Mouse (Mus musculus) forebrain, postnatal 0 days (tissue): ENCODE results near the gene Trpm3. TPM values are rescaled to one million over a fixed set of nuclear protein-coding genes. Genes with fewer than 3 reads are reported as not detected.

Experiments used
- ATAC-seq: fragments of 200-750 bp; cut with Nextera tagmentation; 2 replicates; pipeline ENCODE4 v1.8.0; 2017; ENCODE audit warnings: mild to moderate bottlenecking, moderate library complexity
- DNase-seq: peaks from one replicate; pipeline ENCODE4 v3.0.0-alpha.2; 2015
- H3K27ac ChIP-seq: fragments of 300-500 bp; sonication (generic); 2 replicates; pipeline ENCODE4 v1.5.1; 2014; ENCODE audit warnings: low read depth, mild to moderate bottlenecking, antibody characterized with exemption, low read length, moderate library complexity, mixed read lengths
- H3K27me3 ChIP-seq: fragments of 300-500 bp; sonication (generic); 2 replicates; pipeline ENCODE4 v1.6.1; 2014; ENCODE audit warnings: mild to moderate bottlenecking, low read length, mixed read lengths; ENCODE audit not compliant: insufficient read depth
- H3K36me3 ChIP-seq: fragments of 300-500 bp; sonication (generic); 2 replicates; pipeline ENCODE4 v1.6.1; 2014; ENCODE audit warnings: mild to moderate bottlenecking, moderate library complexity; ENCODE audit not compliant: insufficient read depth
- H3K4me1 ChIP-seq: fragments of 300-500 bp; sonication (generic); 2 replicates; pipeline ENCODE4 v1.6.1; 2014; ENCODE audit warnings: antibody characterized with exemption; ENCODE audit not compliant: insufficient read depth
- H3K4me2 ChIP-seq: fragments of 300-500 bp; sonication (generic); 2 replicates; pipeline ENCODE4 v1.6.1; 2014; ENCODE audit warnings: low read depth, mild to moderate bottlenecking, moderate library complexity
- H3K4me3 ChIP-seq: fragments of 300-500 bp; sonication (generic); 2 replicates; pipeline ENCODE4 v1.5.1; 2014; ENCODE audit warnings: low read depth, low read length, mixed read lengths
- H3K9ac ChIP-seq: fragments of 300-500 bp; sonication (generic); 2 replicates; pipeline ENCODE4 v1.6.1; 2014; ENCODE audit warnings: mild to moderate bottlenecking
- H3K9me3 ChIP-seq: fragments of 300-500 bp; sonication (generic); 2 replicates; pipeline ENCODE4 v1.6.1; 2016; ENCODE audit warnings: low read length
- CTCF ChIP-seq: sonication (generic); IDR thresholded peaks from 2 replicates; pipeline ENCODE4 v1.5.1; 2016; ENCODE audit warnings: antibody characterized with exemption, control low read depth, low read depth
- WGBS: fragments of 180-500 bp; shearing (Covaris S2); extraction: QIAGEN DNeasy Blood & Tissue Kit; methylation state at CpG from one replicate; pipeline ENCODE4 v1.1.7; 2014; 5-methylcytosine and 5-hydroxymethylcytosine counted together
- polyA plus RNA-seq: library from polyadenylated mRNA; unstranded; fragments of >200 nt; fragmentation: Nextera tagmentation; extraction: Ambion mirVana; gene quantifications from 2 replicates; pipeline ENCODE4 v1.2.1, GENCODE M21; 2015
- total RNA-seq: library from RNA; depleted of rRNA; stranded (reverse); fragments of >200 nt; gene quantifications from 2 replicates; pipeline ENCODE4 v1.2.3, GENCODE M21; 2014

Trpm3 gene
- total and polyA plus RNA-seq, 2 experiments from 2014 or later, result 25.6 to 39.7 TPM

DNA sequence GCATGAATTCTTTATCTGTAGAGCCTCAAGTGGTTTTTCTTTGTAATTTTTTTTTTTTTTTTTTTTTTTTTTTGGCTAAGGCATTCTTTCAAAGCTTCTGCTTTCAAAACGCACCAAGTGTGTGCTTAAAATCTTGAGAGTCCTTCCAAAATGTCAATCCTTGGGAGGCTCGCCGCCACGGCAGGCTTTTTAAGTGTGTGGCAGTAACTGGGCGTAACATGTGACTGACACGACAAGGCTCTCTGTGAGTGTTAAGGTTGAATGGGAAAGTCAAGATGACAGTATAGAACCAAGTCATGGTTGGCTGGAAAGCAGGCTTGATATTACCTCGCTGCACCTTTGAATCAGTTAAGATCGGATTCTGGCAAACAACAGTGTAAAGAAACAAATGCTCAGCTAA, 200.1 kb downstream of the Trpm3 start:
- Histone ChIP-seq H3K4me1 (0 out of 2 replicates have a peak, but pooled peaks cover 6% of the 10 kb centered on the region), H3K27me3 (no peaks in the 10 kb centered on the region), H3K4me2 (no peak overlapping the region), H3K9me3 (no peaks in the 10 kb centered on the region), H3K36me3 (no peaks in the 10 kb centered on the region), H3K27ac (no peak overlapping the region), H3K9ac (no peak overlapping the region), H3K4me3 (no peak overlapping the region)
- no peak for TF ChIP-seq CTCF
- DNase-seq (peak; percentile 25), ATAC-seq (no peak)
- WGBS, result 53% methylated on average over 8 of the region's 8 CpGs

DNA sequence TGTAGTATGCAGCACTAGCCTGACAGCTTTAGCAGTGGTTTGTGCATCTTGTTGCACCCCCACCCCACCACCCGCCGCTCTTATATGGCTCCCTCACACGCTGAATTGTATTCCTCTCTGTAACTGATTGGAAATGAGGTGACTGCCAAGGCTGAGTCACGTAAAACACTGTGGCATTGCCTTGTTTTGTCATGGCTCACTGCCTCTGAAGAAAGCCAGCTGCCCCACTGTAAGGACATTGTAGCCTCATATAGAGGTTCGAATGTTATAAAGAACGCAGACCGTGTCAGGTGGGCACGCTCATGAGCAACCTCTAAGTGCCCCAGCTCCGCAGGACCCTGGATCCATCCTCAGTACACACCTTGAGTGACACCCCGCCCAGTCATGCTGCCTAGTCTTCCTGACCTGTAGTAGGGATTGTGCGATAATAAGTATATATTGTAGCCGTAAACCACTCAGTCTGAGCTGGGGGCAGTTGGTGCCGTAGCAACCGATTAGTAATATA, 215.2 kb downstream of the Trpm3 start:
- Histone ChIP-seq H3K9me3 (no peaks in the 10 kb centered on the region), H3K9ac (no peak overlapping the region), H3K4me3 (no peak overlapping the region), H3K27ac (no peak overlapping the region), H3K27me3 (no peaks in the 10 kb centered on the region), H3K36me3 (no peaks in the 10 kb centered on the region), H3K4me1 (no peaks in the 10 kb centered on the region), H3K4me2 (peak overlapping the region; percentile 10)
- 52% methylated on average over 14 of the region's 14 CpGs for WGBS
- DNase-seq (peak; percentile 21), ATAC-seq (peak; percentile 47)
- TF ChIP-seq CTCF, result no peak

DNA sequence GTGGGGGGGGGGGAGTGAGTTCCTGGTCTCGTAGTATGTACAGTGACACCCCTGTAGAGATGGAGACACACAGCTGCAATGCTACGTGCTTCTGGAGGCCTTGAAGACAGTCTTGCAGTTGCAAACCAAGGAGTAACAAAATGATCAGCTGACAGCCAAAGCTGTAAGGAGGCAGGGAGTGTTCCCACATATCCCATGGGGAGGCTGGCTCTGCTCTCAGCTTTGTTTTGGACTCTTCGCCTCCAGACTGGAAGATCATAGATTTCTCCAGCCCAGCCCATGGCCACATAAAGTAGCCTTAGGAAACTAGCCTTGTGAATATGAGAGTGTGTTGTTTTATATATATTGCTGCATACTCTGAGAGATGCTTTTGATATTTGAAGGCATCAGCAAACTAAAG, 248.0 kb downstream of the Trpm3 start:
- no peaks in the 10 kb centered on the region for H3K4me1 ChIP-seq
- H3K36me3 ChIP-seq, result no peaks in the 10 kb centered on the region
- H3K9ac ChIP-seq, result no peak overlapping the region
- WGBS, result 79% methylated on average over 3 of the region's 3 CpGs
- H3K27me3 ChIP-seq, result no peaks in the 10 kb centered on the region
- ATAC-seq, result no peak
- no peak overlapping the region for H3K4me3 ChIP-seq
- no peak for DNase-seq
- no peaks in the 10 kb centered on the region for H3K9me3 ChIP-seq
- H3K27ac ChIP-seq, result no peak overlapping the region
- TF ChIP-seq CTCF, result no peak
- H3K4me2 ChIP-seq, result no peak overlapping the region

DNA sequence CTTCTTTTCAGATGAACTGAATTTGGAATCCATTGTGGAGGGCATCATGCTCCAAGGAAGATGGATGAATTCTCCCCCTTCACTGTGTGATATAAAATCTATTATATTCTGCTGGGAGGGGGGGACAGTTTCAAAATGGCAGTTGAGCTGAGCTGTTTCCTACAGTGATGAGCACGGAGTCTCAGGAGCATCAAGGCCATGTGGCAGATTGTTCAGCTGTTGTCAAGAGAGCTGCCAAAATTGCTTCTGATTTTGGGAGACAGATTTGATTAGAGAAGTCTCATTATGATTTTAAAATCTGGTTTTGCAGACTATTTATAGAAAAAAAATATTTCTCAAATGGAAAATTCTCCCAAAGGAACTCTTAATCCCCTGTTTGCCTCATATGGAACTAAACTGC, 255.9 kb downstream of the Trpm3 start:
- Histone ChIP-seq H3K9me3 (no peaks in the 10 kb centered on the region), H3K4me1 (no peaks in the 10 kb centered on the region), H3K27ac (no peak overlapping the region), H3K4me3 (no peak overlapping the region), H3K9ac (no peak overlapping the region), H3K27me3 (no peaks in the 10 kb centered on the region), H3K4me2 (no peak overlapping the region), H3K36me3 (no peaks in the 10 kb centered on the region)
- DNase-seq (peak; percentile 41), ATAC-seq (peak; percentile 43; the same call in 1 of the 2 replicates)
- 35% methylated on average over 1 of the region's 1 CpGs for WGBS
- TF ChIP-seq CTCF, result no peak

DNA sequence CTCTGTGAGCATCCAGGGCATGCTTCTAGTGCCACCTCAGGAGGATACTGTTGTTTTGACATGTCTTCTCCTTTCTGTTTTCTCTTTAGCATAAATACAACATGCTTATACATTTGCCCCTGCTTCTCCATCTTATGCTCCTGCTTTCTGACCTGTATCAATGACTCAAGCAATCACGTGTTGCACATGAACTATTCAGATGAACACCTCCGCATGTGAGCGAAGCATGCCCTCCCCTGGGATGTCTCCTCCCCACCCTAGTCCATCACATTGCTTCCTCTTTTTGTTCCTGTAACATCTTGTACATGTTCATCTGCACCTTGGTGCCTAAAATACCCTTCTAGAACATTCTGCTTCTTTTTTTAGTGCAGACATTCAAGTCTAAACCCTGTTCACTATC, 265.2 kb downstream of the Trpm3 start:
- Histone ChIP-seq H3K9ac (no peak overlapping the region), H3K4me2 (no peak overlapping the region), H3K27ac (no peak overlapping the region), H3K4me3 (no peak overlapping the region), H3K27me3 (no peaks in the 10 kb centered on the region), H3K4me1 (no peaks in the 10 kb centered on the region), H3K36me3 (no peaks in the 10 kb centered on the region), H3K9me3 (no peaks in the 10 kb centered on the region)
- TF ChIP-seq CTCF, result no peak
- WGBS, result 97% methylated on average over 3 of the region's 3 CpGs
- DNase-seq, result no peak
- no peak for ATAC-seq

DNA sequence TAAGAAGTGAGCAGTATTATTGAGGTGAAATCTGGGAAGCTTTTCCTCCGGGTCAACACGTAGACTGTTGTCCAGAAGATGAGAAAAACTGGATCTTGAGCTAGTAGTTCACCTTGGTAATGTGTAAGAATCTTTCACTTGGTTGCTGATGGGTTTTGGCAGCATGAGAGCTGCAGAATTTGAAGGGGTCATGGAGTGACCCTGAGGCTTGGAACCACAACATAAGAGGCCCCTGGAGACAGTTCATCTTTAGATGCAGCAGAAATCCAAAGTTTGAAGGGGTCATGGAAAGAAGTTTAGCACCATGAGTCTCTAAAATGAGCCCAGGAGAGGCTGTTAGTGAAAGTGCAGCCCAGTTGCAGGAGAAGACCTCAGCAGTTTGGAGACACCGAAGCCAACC, 279.4 kb downstream of the Trpm3 start:
- no peak for DNase-seq
- 88% methylated on average over 3 of the region's 3 CpGs for WGBS

DNA sequence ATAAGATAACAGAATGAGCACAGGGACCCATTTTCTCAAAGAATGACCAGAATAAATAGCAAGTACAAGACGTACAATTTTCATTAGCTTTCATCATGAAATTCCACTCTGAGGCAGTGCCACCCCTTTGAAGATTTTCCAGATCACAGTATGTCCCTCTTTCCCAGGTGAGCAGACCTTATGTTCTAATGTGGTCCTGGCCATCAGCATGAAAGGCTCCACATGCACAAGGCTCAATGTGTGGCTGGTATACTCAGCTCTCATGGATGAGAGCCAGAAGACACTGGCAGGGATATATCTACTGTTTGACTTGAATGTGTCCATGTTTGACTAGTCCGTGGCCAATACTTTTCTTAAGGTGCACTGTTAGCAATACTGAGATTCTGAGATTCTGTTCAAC, 298.4 kb downstream of the Trpm3 start:
- WGBS, result 91% methylated on average over 2 of the region's 2 CpGs
- Histone ChIP-seq H3K4me3 (no peak overlapping the region), H3K36me3 (no peaks in the 10 kb centered on the region), H3K4me2 (no peak overlapping the region), H3K9ac (no peak overlapping the region), H3K9me3 (no peaks in the 10 kb centered on the region), H3K27me3 (no peaks in the 10 kb centered on the region), H3K4me1 (no peaks in the 10 kb centered on the region), H3K27ac (no peak overlapping the region)
- TF ChIP-seq CTCF, result no peak
- DNase-seq (no peak), ATAC-seq (no peak)

More for the DNA sequence above, 279.4 kb downstream of the Trpm3 start:
- H3K36me3 ChIP-seq, result no peaks in the 10 kb centered on the region
- H3K4me1 ChIP-seq, result no peaks in the 10 kb centered on the region
- no peak overlapping the region for H3K4me3 ChIP-seq
- H3K4me2 ChIP-seq, result no peak overlapping the region
- H3K27me3 ChIP-seq, result no peaks in the 10 kb centered on the region
- H3K9ac ChIP-seq, result no peak overlapping the region
- no peak for ATAC-seq
- no peak overlapping the region for H3K27ac ChIP-seq
- TF ChIP-seq CTCF, result no peak
- no peaks in the 10 kb centered on the region for H3K9me3 ChIP-seq
